Comparison of ENCODE assay signal across 8 mouse cellular contexts in the genomic region with DNA sequence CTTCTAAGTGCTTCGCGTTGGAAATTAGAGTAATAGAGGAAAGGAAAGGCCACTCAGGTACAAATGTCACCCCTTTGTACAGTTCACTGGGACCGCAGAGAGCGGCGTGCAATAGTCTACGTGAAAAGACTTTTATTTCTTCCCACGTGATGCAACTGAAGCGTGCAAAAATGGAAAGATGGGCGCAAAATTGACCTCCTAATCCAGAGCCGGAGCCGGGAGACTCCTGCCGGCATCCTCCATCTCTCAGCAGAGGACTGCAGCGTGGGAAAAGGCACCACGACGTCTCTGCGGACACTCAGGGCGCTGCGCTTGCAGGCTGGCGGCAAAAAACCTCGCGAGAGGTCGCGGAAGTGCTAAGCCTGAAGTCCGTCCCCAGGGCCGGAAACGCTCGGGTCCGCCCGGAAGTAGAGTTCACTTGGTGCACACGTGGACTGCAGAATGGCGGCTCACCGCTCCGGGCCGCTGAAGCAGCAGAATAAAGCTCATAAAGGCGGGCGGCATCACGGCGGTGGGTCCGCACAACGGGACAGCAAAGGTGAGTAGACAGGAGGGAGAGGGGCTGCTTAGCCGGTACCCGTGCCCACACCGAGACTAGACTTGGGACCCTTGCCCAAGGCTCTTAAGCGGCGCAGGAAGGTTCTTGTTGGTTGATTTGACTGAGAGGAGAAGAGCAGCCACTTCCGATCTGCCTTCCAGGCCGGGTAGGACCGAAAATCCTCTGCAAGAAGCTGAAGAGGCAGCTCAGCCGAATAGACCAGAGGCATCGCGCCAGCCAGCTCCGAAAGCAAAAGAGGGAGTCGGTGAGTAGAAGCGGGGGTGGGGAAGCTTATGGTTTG. TPM values are rescaled to one million over a fixed set of nuclear protein-coding genes. Genes with fewer than 3 reads are reported as not detected.
A peak's percentile ranks its signal among the peaks of the same experiment; 100 is the strongest.
DNase-seq lines count a peak whose midpoint lies in the region; ATAC-seq and TF ChIP-seq lines count a peak whose summit lies in the region.

A gene (plus strand): TSS at position 394 of the 839 bp plus-strand sequence.

- TF ChIP-seq CTCF in cerebellum, adult 2 months (IDR thresholded peaks at IDR 0.05; ENCODE audit: borderline replicate concordance, insufficient read depth, low read depth, low read length): no peak

- no peaks in the 10 kb centered on the region for H3K27me3 ChIP-seq in cerebellum, adult 2 months (ENCODE audit: control insufficient read depth, insufficient read depth, low read length)

- H3K4me1 ChIP-seq in cerebellum, adult 2 months (ENCODE audit: control insufficient read depth, insufficient read depth, low read length): 0 out of 2 replicates have a peak, but pooled peaks cover 3% of the 10 kb centered on the region

- peak; percentile 77; the same call in 1 of the 2 replicates for TF ChIP-seq POLR2A in cerebellum, adult 2 months (IDR thresholded peaks at IDR 0.05; ENCODE audit: borderline replicate concordance, insufficient read depth, low read length)

- peak; percentile 89 to 92 for ATAC-seq in hematopoietic stem cell, adult 5-6 weeks (replicated peaks in 1 of 2; ENCODE audit: insufficient read depth in 1 of 2, low FRiP score in 2 of 2, low TSS enrichment in 1 of 2, low read depth in 1 of 2, poor library complexity in 2 of 2, severe bottlenecking in 2 of 2)

- H3K27ac ChIP-seq in cerebellum, adult 2 months (ENCODE audit: insufficient read depth, low read length): peak within 1 kb of the TSS; percentile 63

- DNase-seq in MEL-GATA-1-ER (ENCODE audit: extremely low read depth, low read depth): peak; percentile 83
- DNase-seq in cerebellum, adult 2 months: peak; percentile 86 to 89
- DNase-seq in forelimb bud, embryonic 11.5 days (ENCODE audit: low read depth, low spot score): peak; percentile 93
- peak; percentile 87 to 90 for DNase-seq in layer of hippocampus, postnatal 10 days (ENCODE audit: low spot score in 2 of 2)
- DNase-seq in lung, postnatal 10 days: peak; percentile 95
- peak; percentile 87 for DNase-seq in ovary, postnatal 36 days (ENCODE audit: low spot score)
- DNase-seq in thymus, postnatal 25 days: peak; percentile 87

- under 1% methylated on average over 54 of the region's 54 CpGs for WGBS in cerebellum, adult 2 months

- H3K4me3 ChIP-seq in cerebellum, adult 2 months (replicated peaks; ENCODE audit: insufficient read depth, low read depth, low read length): peak within 1 kb of the TSS; percentile 65

RNA-seq across cellular contexts. Expression of the gene that starts here (rescaled TPM):
- 16.1 and 17.4 TPM in 2 replicates for polyA plus RNA-seq in cerebellum, adult 2 months (2012; rRNA removed)
- 80.9 and 87.1 TPM in 2 replicates for total RNA-seq in hematopoietic stem cell, adult 5-6 weeks (2017)
- 10 to 100 TPM; 40.1 to 43.2 TPM for total RNA-seq in layer of hippocampus, postnatal 10 days (2021)

Comparison
In these comparisons a context has a peak if more than half of its experiments do, and no peak if none do; other contexts are left out.
1. Peak in every context shown above with its lines: DNase-seq, ATAC-seq, H3K4me3 ChIP-seq and H3K27ac ChIP-seq.